Mouse (Mus musculus) testis, adult 2 months (tissue): Measurements from ENCODE around the gene Olfr1128.

ENCODE experiments used
- CTCF ChIP-seq: fragments of 200-500 bp; IDR thresholded peaks from 2 replicates; pipeline ENCODE4 v1.5.1; 2012; ENCODE audit warnings: low read depth, mild to moderate bottlenecking, inconsistent platforms, low read length, moderate library complexity; ENCODE audit not compliant: control insufficient read depth, insufficient read depth, insufficient replicate concordance
- POLR2A ChIP-seq: fragments of 200-500 bp; IDR thresholded peaks from 2 replicates; pipeline ENCODE4 v1.6.1; 2012; ENCODE audit warnings: low read depth, mild to moderate bottlenecking, inconsistent platforms, low read length, moderate library complexity; ENCODE audit not compliant: control insufficient read depth

DNA sequence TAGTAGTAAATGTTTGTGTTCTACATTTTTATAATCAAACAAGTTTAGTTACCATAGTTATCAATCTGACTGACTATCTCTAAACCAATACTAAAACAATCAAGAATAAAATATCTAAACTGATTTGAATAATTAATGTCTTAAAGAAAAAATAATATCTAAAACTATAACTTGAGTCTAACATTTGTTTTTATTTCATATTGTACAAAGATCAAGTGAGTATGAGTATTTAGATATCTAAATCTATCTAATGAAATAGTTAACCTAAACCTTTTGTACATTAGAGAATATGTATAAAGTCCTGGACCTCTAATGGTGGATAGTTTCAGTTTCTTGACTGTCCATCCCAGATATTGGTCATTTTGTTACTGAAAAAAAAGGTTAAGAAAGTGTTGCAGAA, 13.8 kb downstream of the Olfr1128 start, which contains the start of gene Olfr153:
- TF ChIP-seq POLR2A (no peak), CTCF (no peak)
